Mouse (Mus musculus) thymus, postnatal 0 days (tissue): ENCODE data around the gene Steap2. TPM values are rescaled to one million over a fixed set of nuclear protein-coding genes. Genes with fewer than 3 reads are reported as not detected.
"Not testable (repeated sequence)": the region's sequence is repeated elsewhere in the genome, so short reads cannot be mapped to it uniquely, and the experiment has no call there.

Experiments used
- DNase-seq: peaks from one replicate; pipeline ENCODE4 v3.0.0-alpha.2; 2015; ENCODE audit warnings: low spot score
- polyA plus RNA-seq: library from polyadenylated mRNA; unstranded; fragments of >200 nt; fragmentation: Nextera tagmentation; extraction: Ambion mirVana; gene quantifications from 2 replicates; pipeline ENCODE4 v1.2.1, GENCODE M21; 2015

Steap2 gene
- polyA plus RNA-seq, result 0.49 and 0.57 TPM in 2 replicates

- DNase-seq, result no peak
Measured at GRCm38 (mm10) chr5:5693956-5694653, at the start of gene Steap2. Gene Steap2, minus strand, starts transcription at chr5:5694578.

GRCm38 (mm10) chr5:5734445-5734844 lies 40.1 kb upstream of the Steap2 start:
- DNase-seq, result no peak

- no peak for DNase-seq
Measured at GRCm38 (mm10) chr5:5732858-5733257, 38.5 kb upstream of the Steap2 start.

GRCm38 (mm10) chr5:5732208-5732607 lies 37.8 kb upstream of the Steap2 start:
- no peak for DNase-seq

GRCm38 (mm10) chr5:5729904-5730303 lies 35.5 kb upstream of the Steap2 start:
- no peak for DNase-seq

- DNase-seq, result no peak
Measured at GRCm38 (mm10) chr5:5722217-5722616, 27.8 kb upstream of the Steap2 start.

- DNase-seq, result no peak
Measured at GRCm38 (mm10) chr5:5711032-5711431, 16.7 kb upstream of the Steap2 start.

GRCm38 (mm10) chr5:5707341-5708278 lies 13.2 kb upstream of the Steap2 start:
- DNase-seq, result no peak

- DNase-seq, result no peak
Measured at GRCm38 (mm10) chr5:5705019-5705418, 10.6 kb upstream of the Steap2 start.

- no peak for DNase-seq
Measured at GRCm38 (mm10) chr5:5700386-5700785, 6.0 kb upstream of the Steap2 start.

- DNase-seq, result no peak
Measured at GRCm38 (mm10) chr5:5698830-5699229, 4.5 kb upstream of the Steap2 start.

- DNase-seq, result no peak
Measured at GRCm38 (mm10) chr5:5695401-5695942, 1.1 kb upstream of the Steap2 start.

- no peak for DNase-seq
Measured at GRCm38 (mm10) chr5:5693541-5693955, 830 bp downstream of the Steap2 start.

GRCm38 (mm10) chr5:5692167-5692738 lies 2.1 kb downstream of the Steap2 start:
- no peak for DNase-seq

GRCm38 (mm10) chr5:5688945-5689540 lies 5.3 kb downstream of the Steap2 start:
- no peak for DNase-seq

- no peak for DNase-seq
Measured at GRCm38 (mm10) chr5:5688228-5688627, 6.2 kb downstream of the Steap2 start.

- DNase-seq, result no peak
Measured at GRCm38 (mm10) chr5:5686973-5687372, 7.4 kb downstream of the Steap2 start.

GRCm38 (mm10) chr5:5684946-5685345 lies 9.4 kb downstream of the Steap2 start:
- DNase-seq, result not testable (repeated sequence)

GRCm38 (mm10) chr5:5683292-5683691 lies 11.1 kb downstream of the Steap2 start:
- no peak for DNase-seq

GRCm38 (mm10) chr5:5679459-5679858 lies 14.9 kb downstream of the Steap2 start:
- DNase-seq, result no peak

GRCm38 (mm10) chr5:5676082-5676481 lies 18.3 kb downstream of the Steap2 start:
- DNase-seq, result no peak
